Mouse (Mus musculus): ENCODE measurements around the gene Relt. TPM values are rescaled to one million over a fixed set of nuclear protein-coding genes. Genes with fewer than 3 reads are reported as not detected.

The Relt gene
- polyA plus RNA-seq, 1 experiment from 2014 or later: 2.7 TPM

DNA sequence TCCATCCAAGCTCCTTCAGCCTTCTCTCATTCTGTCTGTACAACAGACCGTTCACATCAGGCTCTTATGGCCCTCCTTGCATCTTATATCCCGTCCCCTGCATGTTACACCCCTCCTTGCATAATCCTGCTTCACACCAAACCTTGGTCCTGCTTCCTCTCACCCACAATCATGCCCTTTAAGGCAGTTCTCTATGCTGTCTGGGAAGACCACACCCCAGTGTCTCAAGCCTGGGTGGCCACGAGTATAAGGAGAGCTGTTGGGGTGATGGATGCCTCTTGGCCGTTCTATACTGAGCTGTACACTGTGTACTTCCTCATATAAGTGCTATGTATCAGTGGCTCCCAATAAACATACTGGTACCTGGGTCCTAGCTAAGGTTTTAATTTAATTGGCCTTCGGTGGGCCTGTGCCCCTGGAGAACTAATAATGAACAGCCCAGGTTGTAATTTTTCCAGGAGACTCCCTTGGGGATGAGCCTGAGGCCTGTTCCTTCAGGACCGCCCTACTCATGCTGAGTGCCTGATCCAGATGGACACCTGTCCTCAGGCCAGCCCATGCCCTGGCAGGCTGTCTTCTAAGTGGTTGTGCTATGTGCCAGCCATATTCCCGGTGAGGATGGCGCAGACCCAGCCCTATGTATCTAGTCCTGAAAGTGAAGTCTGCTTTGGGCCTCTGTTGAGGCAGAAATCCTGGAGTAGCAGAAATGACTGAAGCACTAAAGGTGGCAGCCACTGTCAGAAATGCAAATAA, 6.8 kb upstream of the Relt start:
- H3K4me2 ChIP-seq (ENCODE audit: low read depth, low read length, severe bottlenecking): no peak overlapping the region
- no peaks in the 10 kb centered on the region for H3K9me3 ChIP-seq (ENCODE audit: control insufficient read depth, low read length)
- WGBS: 90% methylated on average over 8 of the region's 8 CpGs
- H3K9ac ChIP-seq (ENCODE audit: low read length): no peak overlapping the region
- H3K4me1 ChIP-seq (replicated peaks; ENCODE audit: control insufficient read depth, insufficient read depth, low read length): no peaks in the 10 kb centered on the region
- DNase-seq (ENCODE audit: low spot score): no peak
- H3K27me3 ChIP-seq (ENCODE audit: control insufficient read depth, insufficient read depth, low read length): no peaks in the 10 kb centered on the region
- H3K27ac ChIP-seq (ENCODE audit: low read depth, low read length): no peak overlapping the region
- ATAC-seq (replicated peaks; ENCODE audit: low FRiP score): no peak
- H3K4me3 ChIP-seq (ENCODE audit: low read depth, low read length): no peak overlapping the region
- no peaks in the 10 kb centered on the region; the same call in 1 of the 2 replicates for H3K36me3 ChIP-seq (ENCODE audit: control insufficient read depth, insufficient read depth, low read length)

DNA sequence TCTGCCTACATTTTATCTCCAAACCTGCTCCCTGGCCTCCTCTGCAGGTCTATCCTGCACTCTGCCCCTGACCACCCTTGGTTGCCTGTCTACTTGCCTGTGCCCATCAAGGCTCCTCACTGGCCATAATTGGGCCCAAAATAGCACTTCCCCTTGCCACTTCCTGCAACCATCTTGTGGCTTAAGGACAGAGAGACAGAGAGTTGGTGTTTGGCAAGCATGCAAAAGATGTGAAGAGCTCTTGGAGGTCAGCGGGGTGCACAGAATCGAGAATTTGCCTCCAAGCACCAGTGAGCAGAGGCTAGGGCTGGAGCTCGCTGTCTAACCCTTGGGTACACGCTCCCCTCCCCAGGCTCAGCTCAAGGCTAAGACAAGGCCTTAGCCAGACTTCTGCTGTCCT, 5.3 kb upstream of the Relt start:
- Histone ChIP-seq H3K4me1 (replicated peaks; ENCODE audit: control insufficient read depth, insufficient read depth, low read length) (no peaks in the 10 kb centered on the region), H3K27ac (ENCODE audit: low read depth, low read length) (no peak overlapping the region), H3K4me3 (ENCODE audit: low read depth, low read length) (no peak overlapping the region), H3K4me2 (ENCODE audit: low read depth, low read length, severe bottlenecking) (no peak overlapping the region), H3K27me3 (ENCODE audit: control insufficient read depth, insufficient read depth, low read length) (no peaks in the 10 kb centered on the region), H3K9ac (ENCODE audit: low read length) (no peak overlapping the region), H3K9me3 (ENCODE audit: control insufficient read depth, low read length) (no peaks in the 10 kb centered on the region), H3K36me3 (ENCODE audit: control insufficient read depth, insufficient read depth, low read length) (no peaks in the 10 kb centered on the region; the same call in 1 of the 2 replicates)
- ATAC-seq (replicated peaks; ENCODE audit: low FRiP score) (no peak), DNase-seq (ENCODE audit: low spot score) (no peak)
- WGBS: 66% methylated on average over 4 of the region's 4 CpGs

DNA sequence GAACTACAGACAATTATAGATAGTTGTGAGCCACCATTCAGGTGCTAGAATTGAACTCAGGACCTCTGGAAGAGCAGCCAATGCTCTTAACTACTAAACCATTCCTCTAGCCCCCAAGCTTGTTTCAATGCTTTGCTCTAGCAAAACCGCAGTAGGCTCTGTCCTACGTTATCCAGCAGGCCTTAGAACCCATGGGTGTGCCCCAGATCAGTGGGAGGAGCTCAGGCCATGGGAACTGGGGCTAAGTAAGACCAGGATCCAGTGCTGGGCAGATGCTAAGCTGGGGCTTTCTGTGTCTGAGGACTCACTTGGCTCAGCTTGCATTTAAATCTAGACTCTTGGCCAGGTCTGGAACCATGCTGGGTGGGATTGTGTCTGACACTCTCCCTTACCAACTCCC, 4.3 kb upstream of the Relt start:
- Histone ChIP-seq H3K9me3 (ENCODE audit: control insufficient read depth, low read length) (no peaks in the 10 kb centered on the region), H3K27ac (ENCODE audit: low read depth, low read length) (no peak overlapping the region), H3K27me3 (ENCODE audit: control insufficient read depth, insufficient read depth, low read length) (no peaks in the 10 kb centered on the region), H3K4me2 (ENCODE audit: low read depth, low read length, severe bottlenecking) (no peak overlapping the region), H3K9ac (ENCODE audit: low read length) (no peak overlapping the region), H3K4me3 (ENCODE audit: low read depth, low read length) (no peak overlapping the region), H3K36me3 (ENCODE audit: control insufficient read depth, insufficient read depth, low read length) (no peaks in the 10 kb centered on the region), H3K4me1 (replicated peaks; ENCODE audit: control insufficient read depth, insufficient read depth, low read length) (no peaks in the 10 kb centered on the region; the same call in 1 of the 2 replicates)
- 59% methylated on average over 2 of the region's 2 CpGs for WGBS
- DNase-seq (ENCODE audit: low spot score) (no peak), ATAC-seq (replicated peaks; ENCODE audit: low FRiP score) (no peak)

DNA sequence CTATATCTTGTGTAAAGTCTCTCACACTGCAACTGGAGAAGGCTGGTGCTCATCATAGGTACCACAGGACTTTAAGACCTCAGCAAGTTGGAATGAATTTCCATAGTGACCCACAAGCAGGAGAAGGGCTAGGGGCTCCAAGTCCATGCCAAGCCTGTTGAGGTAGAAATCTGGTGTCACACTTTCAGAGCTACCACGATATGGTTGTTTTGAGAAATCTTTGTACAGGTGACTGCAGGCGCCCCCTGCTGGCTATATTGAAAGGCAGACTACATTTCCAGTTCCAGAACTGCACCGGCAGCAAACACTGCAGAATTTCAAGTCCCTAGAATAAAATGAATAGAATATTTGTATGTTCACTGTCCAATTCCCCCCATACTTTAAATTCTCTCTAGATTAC, 3.4 kb upstream of the Relt start:
- ATAC-seq (replicated peaks; ENCODE audit: low FRiP score) (no peak), DNase-seq (ENCODE audit: low spot score) (peak; percentile 80)
- no peaks in the 10 kb centered on the region for H3K9me3 ChIP-seq (ENCODE audit: control insufficient read depth, low read length)
- no peaks in the 10 kb centered on the region for H3K36me3 ChIP-seq (ENCODE audit: control insufficient read depth, insufficient read depth, low read length)
- no peak overlapping the region for H3K4me3 ChIP-seq (ENCODE audit: low read depth, low read length)
- H3K4me1 ChIP-seq (replicated peaks; ENCODE audit: control insufficient read depth, insufficient read depth, low read length): peaks cover 4% of the 10 kb centered on the region
- H3K9ac ChIP-seq (ENCODE audit: low read length): no peak overlapping the region
- H3K4me2 ChIP-seq (ENCODE audit: low read depth, low read length, severe bottlenecking): no peak overlapping the region
- H3K27me3 ChIP-seq (ENCODE audit: control insufficient read depth, insufficient read depth, low read length): no peaks in the 10 kb centered on the region
- no peak overlapping the region for H3K27ac ChIP-seq (ENCODE audit: low read depth, low read length)
- WGBS: 19% methylated on average over 3 of the region's 3 CpGs

DNA sequence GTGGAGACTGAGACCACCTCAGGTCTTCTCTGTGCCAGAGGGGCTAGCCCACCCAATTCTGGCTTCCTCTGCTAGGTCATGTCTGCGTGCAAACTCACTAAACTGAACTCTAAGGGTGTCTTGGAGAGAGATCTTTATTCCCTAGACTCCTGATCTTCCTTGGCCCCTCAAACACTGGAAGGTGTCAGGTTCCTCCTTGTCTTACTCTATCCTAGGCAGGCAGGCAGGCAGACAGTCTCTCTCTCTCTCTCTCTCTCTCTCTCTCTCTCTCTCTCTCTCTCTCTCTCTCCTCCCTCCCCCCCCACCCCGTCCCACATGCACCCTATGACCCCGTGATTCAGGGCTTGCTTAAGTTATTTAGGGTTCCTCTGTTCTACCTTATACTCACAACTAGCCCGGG, 893 bp downstream of the Relt start:
- Histone ChIP-seq H3K9ac (ENCODE audit: low read length) (peak overlapping the region; percentile 67), H3K36me3 (ENCODE audit: control insufficient read depth, insufficient read depth, low read length) (no peaks in the 10 kb centered on the region), H3K27me3 (ENCODE audit: control insufficient read depth, insufficient read depth, low read length) (no peaks in the 10 kb centered on the region), H3K4me1 (replicated peaks; ENCODE audit: control insufficient read depth, insufficient read depth, low read length) (peaks cover 6% of the 10 kb centered on the region), H3K4me2 (ENCODE audit: low read depth, low read length, severe bottlenecking) (peak overlapping the region; percentile 98), H3K27ac (ENCODE audit: low read depth, low read length) (no peak overlapping the region), H3K9me3 (ENCODE audit: control insufficient read depth, low read length) (no peaks in the 10 kb centered on the region), H3K4me3 (ENCODE audit: low read depth, low read length) (peak overlapping the region; percentile 56)
- DNase-seq (ENCODE audit: low spot score) (no peak), ATAC-seq (replicated peaks; ENCODE audit: low FRiP score) (no peak)
- WGBS: 7% methylated on average over 4 of the region's 4 CpGs

DNA sequence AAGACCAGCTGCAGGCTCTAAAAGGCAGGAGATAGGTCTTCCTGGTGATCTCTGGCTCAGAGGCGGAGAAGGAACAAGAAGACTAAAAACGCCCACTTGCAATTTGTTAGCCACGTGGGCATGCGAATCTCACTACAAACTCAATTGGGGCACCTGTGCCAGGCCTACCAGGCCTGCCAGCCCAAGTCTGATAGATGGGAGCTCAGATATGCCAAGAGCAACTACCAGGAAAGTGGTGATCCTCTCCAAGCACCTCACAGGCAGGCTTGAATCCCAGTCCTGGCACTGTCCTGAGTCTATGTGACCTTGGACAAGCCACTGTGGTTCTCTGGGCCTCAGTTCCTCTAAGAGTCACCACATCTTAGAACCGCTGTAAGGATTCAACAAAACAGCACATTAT, 2.0 kb downstream of the Relt start:
- Histone ChIP-seq H3K9ac (ENCODE audit: low read length) (no peak overlapping the region), H3K27ac (ENCODE audit: low read depth, low read length) (no peak overlapping the region), H3K4me3 (ENCODE audit: low read depth, low read length) (no peak overlapping the region), H3K4me1 (replicated peaks; ENCODE audit: control insufficient read depth, insufficient read depth, low read length) (peaks cover 6% of the 10 kb centered on the region), H3K4me2 (ENCODE audit: low read depth, low read length, severe bottlenecking) (no peak overlapping the region), H3K9me3 (ENCODE audit: control insufficient read depth, low read length) (no peaks in the 10 kb centered on the region), H3K36me3 (ENCODE audit: control insufficient read depth, insufficient read depth, low read length) (no peaks in the 10 kb centered on the region), H3K27me3 (ENCODE audit: control insufficient read depth, insufficient read depth, low read length) (no peaks in the 10 kb centered on the region)
- ATAC-seq (replicated peaks; ENCODE audit: low FRiP score) (no peak), DNase-seq (ENCODE audit: low spot score) (no peak)
- 87% methylated on average over 5 of the region's 5 CpGs for WGBS

DNA sequence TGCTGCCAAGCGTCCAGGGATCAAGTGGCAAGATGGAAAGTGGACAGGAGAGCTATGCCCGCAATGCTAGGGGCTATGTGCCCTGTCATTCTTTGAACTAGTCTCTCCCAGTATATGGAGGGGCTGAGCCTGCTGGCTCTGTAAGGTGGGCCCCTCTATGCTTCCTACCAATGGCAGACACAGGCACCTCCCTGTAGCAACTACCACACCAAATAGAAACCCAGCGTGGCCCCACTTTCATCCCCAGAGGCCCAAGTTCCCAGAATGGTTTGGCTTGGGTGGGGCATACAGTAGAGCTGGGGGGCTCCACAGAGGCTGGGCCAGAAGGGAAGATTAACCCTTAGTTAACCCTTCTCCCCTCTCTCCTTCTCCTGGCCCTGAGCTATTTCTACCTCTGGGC, 2.8 kb downstream of the Relt start:
- H3K36me3 ChIP-seq (ENCODE audit: control insufficient read depth, insufficient read depth, low read length): no peaks in the 10 kb centered on the region
- H3K27ac ChIP-seq (ENCODE audit: low read depth, low read length): no peak overlapping the region
- H3K4me3 ChIP-seq (ENCODE audit: low read depth, low read length): no peak overlapping the region
- H3K4me1 ChIP-seq (replicated peaks; ENCODE audit: control insufficient read depth, insufficient read depth, low read length): peaks cover 6% of the 10 kb centered on the region
- H3K9ac ChIP-seq (ENCODE audit: low read length): no peak overlapping the region
- no peaks in the 10 kb centered on the region for H3K9me3 ChIP-seq (ENCODE audit: control insufficient read depth, low read length)
- no peak overlapping the region for H3K4me2 ChIP-seq (ENCODE audit: low read depth, low read length, severe bottlenecking)
- ATAC-seq (replicated peaks; ENCODE audit: low FRiP score) (no peak), DNase-seq (ENCODE audit: low spot score) (no peak)
- 83% methylated on average over 3 of the region's 3 CpGs for WGBS
- H3K27me3 ChIP-seq (ENCODE audit: control insufficient read depth, insufficient read depth, low read length): no peaks in the 10 kb centered on the region

DNA sequence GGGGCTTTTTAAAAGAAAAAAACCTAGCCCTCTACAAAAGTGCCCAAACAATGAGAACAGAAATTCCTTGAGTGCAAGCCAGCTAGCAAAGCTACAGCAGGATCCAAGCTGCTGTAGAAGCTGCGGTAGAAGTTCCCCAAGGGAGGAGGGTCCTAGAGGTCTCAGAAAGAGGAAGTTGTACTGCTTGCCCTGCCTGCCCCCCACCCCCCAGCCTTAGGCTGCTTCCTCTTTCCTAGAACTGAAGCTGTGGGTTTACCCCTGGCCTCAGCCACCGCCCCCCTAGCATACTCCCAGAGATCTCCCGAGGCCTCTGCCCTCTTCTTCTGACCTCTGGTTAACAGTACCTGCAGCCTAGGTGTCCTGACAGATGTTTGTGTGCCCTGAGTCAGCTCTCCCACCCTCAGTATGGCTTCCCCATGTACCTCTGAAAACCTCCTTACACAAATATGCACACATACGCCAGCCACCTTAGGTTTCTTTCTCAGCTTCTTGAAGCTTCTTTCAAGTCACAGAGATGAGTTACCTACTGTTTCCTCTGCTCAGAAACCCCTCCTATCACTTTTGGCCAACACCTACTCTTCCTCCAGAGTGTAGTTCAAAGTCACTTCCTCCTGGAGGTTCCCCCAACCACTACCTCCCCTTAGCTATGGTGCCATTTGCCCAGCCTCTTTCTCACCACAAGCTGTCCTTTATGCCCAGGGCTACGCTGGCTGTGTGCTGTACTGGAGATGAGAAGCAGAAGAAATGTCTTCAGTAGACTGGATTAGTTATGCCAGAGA, 7.3 kb downstream of the Relt start:
- Histone ChIP-seq H3K27ac (ENCODE audit: low read depth, low read length) (no peak overlapping the region), H3K4me3 (ENCODE audit: low read depth, low read length) (no peak overlapping the region), H3K36me3 (ENCODE audit: control insufficient read depth, insufficient read depth, low read length) (no peaks in the 10 kb centered on the region), H3K4me1 (replicated peaks; ENCODE audit: control insufficient read depth, insufficient read depth, low read length) (no peaks in the 10 kb centered on the region), H3K27me3 (ENCODE audit: control insufficient read depth, insufficient read depth, low read length) (no peaks in the 10 kb centered on the region), H3K4me2 (ENCODE audit: low read depth, low read length, severe bottlenecking) (no peak overlapping the region), H3K9ac (ENCODE audit: low read length) (no peak overlapping the region), H3K9me3 (ENCODE audit: control insufficient read depth, low read length) (no peaks in the 10 kb centered on the region)
- ATAC-seq (replicated peaks; ENCODE audit: low FRiP score): no peak
- DNase-seq (ENCODE audit: low spot score): no peak
- 75% methylated on average over 5 of the region's 5 CpGs for WGBS
